Mouse (Mus musculus): ENCODE measurements at regions not wholly inside any gene's neighbourhood (a gene's known extent, or its start where the extent isn't known, plus 50 kb on each side); places are given as distances from the start of the nearest gene placed in this dataset.

DNA sequence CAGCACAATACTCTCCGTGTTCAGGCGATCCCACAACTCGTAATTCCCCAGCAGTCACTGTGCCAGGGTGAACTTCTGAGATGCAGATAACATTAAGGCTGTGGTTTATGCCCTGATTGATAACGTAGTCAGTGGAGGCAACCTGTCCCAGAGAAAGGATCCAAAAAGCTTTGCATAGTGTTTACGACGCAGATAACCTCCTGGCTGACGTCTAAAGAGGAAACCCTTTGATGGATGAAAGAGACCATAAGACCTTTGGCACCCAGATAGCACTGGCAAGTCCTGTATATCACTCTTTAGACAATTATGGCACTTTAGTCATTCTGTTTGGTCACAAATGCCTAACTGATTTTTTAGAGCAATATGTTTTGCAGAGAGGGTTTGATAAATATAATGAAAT is 538.8 kb upstream of the Map3k7 start:
- TF ChIP-seq CTCF (IDR thresholded peaks at IDR 0.05 in 2 of 3, conservative IDR thresholded peaks at IDR 0.05 in 1 of 3; ENCODE audit: control insufficient read depth in 1 of 3, insufficient read depth in 1 of 3, low read depth in 2 of 3, low read length in 3 of 3, poor library complexity in 1 of 3, severe bottlenecking in 1 of 3) (no peak), USF1 (IDR thresholded peaks at IDR 0.05; ENCODE audit: low read depth, low read length) (no peak), ELF1 (IDR thresholded peaks at IDR 0.05; ENCODE audit: low read depth, low read length) (no peak)

Measured in MEL (cell line).